Mouse (Mus musculus) forebrain, embryonic 16.5 days (tissue): ENCODE data around the gene Olfr173. TPM values are rescaled to one million over a fixed set of nuclear protein-coding genes. Genes with fewer than 3 reads are reported as not detected.

Experiments used
- ATAC-seq: fragments of 200-750 bp; cut with Nextera tagmentation; 2 replicates; pipeline ENCODE4 v1.8.0; 2017; ENCODE audit warnings: mild to moderate bottlenecking, moderate library complexity
- H3K27ac ChIP-seq: fragments of 300-500 bp; sonication (generic); 2 replicates; pipeline ENCODE4 v1.5.1; 2014; ENCODE audit warnings: low read length, control low read depth
- H3K27me3 ChIP-seq: fragments of 300-500 bp; sonication (generic); replicated peaks from 2 replicates; pipeline ENCODE4 v1.6.1; 2014; ENCODE audit warnings: low read length; ENCODE audit not compliant: control insufficient read depth, insufficient read depth
- H3K36me3 ChIP-seq: fragments of 300-500 bp; sonication (generic); 2 replicates; pipeline ENCODE4 v1.6.1; 2014; ENCODE audit not compliant: control insufficient read depth, insufficient read depth
- H3K4me1 ChIP-seq: fragments of 300-500 bp; sonication (generic); replicated peaks from 2 replicates; pipeline ENCODE4 v1.6.1; 2014; ENCODE audit warnings: low read length; ENCODE audit not compliant: control insufficient read depth, insufficient read depth
- H3K4me2 ChIP-seq: fragments of 300-500 bp; sonication (generic); 2 replicates; pipeline ENCODE4 v1.6.1; 2014; ENCODE audit warnings: mild to moderate bottlenecking, low read length, control low read depth
- H3K4me3 ChIP-seq: fragments of 300-500 bp; sonication (generic); replicated peaks from 2 replicates; pipeline ENCODE4 v1.5.1; 2014; ENCODE audit warnings: mild to moderate bottlenecking, low read length, control low read depth
- H3K9ac ChIP-seq: fragments of 300-500 bp; sonication (generic); replicated peaks from 2 replicates; pipeline ENCODE4 v1.6.1; 2014; ENCODE audit warnings: low read depth, low read length, control low read depth
- H3K9me3 ChIP-seq: fragments of 300-500 bp; sonication (generic); 2 replicates; pipeline ENCODE4 v1.6.1; 2016; ENCODE audit warnings: low read length; ENCODE audit not compliant: control insufficient read depth
- WGBS: fragments of 180-500 bp; shearing (Covaris S2); extraction: QIAGEN DNeasy Blood & Tissue Kit; methylation state at CpG from one replicate; pipeline ENCODE4 v1.1.7; 2014; 5-methylcytosine and 5-hydroxymethylcytosine counted together
- microRNA-seq: library from miRNA; unstranded; fragments of <30 nt; microRNA quantifications from one replicate; pipeline ENCODE4, GENCODE M21; 2017
- polyA plus RNA-seq: library from polyadenylated mRNA; unstranded; fragments of >200 nt; fragmentation: Nextera tagmentation; extraction: Ambion mirVana; gene quantifications from 2 replicates; pipeline ENCODE4 v1.2.1, GENCODE M21; 2015

Olfr173 gene
- not detected in 2 replicates for polyA plus RNA-seq

GRCm38 (mm10) chr16:58800168-58800567 is at the start of gene Olfr173:
Olfr173 (minus strand) TSS chr16:58800268.
- Histone ChIP-seq H3K9me3 (no peaks in the 10 kb centered on the region), H3K27ac (no peak within 1 kb of the TSS), H3K27me3 (no peaks in the 10 kb centered on the region), H3K36me3 (no peaks in the 10 kb centered on the region), H3K4me3 (no peak within 1 kb of the TSS), H3K9ac (no peak within 1 kb of the TSS), H3K4me2 (no peak within 1 kb of the TSS), H3K4me1 (no peaks in the 10 kb centered on the region)
- WGBS, result 73% methylated on average over 2 of the region's 2 CpGs
- no peak for ATAC-seq

GRCm38 (mm10) chr16:58826732-58827319 is 26.8 kb upstream of the Olfr173 start, which contains the start of gene Olfr175-ps1:
Olfr175-ps1 (minus strand) TSS chr16:58826782.
- Histone ChIP-seq H3K27me3 (no peaks in the 10 kb centered on the region), H3K9me3 (no peaks in the 10 kb centered on the region), H3K4me2 (no peak within 1 kb of the TSS), H3K4me3 (no peak within 1 kb of the TSS), H3K4me1 (no peaks in the 10 kb centered on the region), H3K36me3 (no peaks in the 10 kb centered on the region), H3K9ac (no peak within 1 kb of the TSS), H3K27ac (no peak within 1 kb of the TSS)
- WGBS, result 90% methylated on average over 1 of the region's 1 CpGs
- ATAC-seq, result no peak

- Histone ChIP-seq H3K9me3 (no peaks in the 10 kb centered on the region), H3K27me3 (no peaks in the 10 kb centered on the region), H3K27ac (no peak within 1 kb of the TSS), H3K4me2 (no peak within 1 kb of the TSS), H3K36me3 (no peaks in the 10 kb centered on the region), H3K9ac (no peak within 1 kb of the TSS), H3K4me1 (no peaks in the 10 kb centered on the region), H3K4me3 (no peak within 1 kb of the TSS)
- ATAC-seq, result no peak
- WGBS, result 83% methylated on average over 1 of the region's 1 CpGs
Measured at GRCm38 (mm10) chr16:58763076-58763475, 37.0 kb downstream of the Olfr173 start, which contains the start of gene Olfr172. Olfr172 (minus strand) TSS chr16:58763176.

- H3K9ac ChIP-seq, result no peak overlapping the region
Measured at GRCm38 (mm10) chr16:58756191-58756590, 43.9 kb downstream of the Olfr173 start.

GRCm38 (mm10) chr16:58751314-58751713 is 48.8 kb downstream of the Olfr173 start:
- Histone ChIP-seq H3K4me1 (no peaks in the 10 kb centered on the region), H3K36me3 (no peaks in the 10 kb centered on the region), H3K9me3 (no peaks in the 10 kb centered on the region), H3K27me3 (no peaks in the 10 kb centered on the region), H3K4me2 (no peak overlapping the region), H3K9ac (no peak overlapping the region), H3K27ac (no peak overlapping the region), H3K4me3 (no peak overlapping the region)
- ATAC-seq, result no peak
- WGBS, result 14% methylated on average over 1 of the region's 1 CpGs

More at GRCm38 (mm10) chr16:58756191-58756590, 43.9 kb downstream of the Olfr173 start:
- no peak for ATAC-seq
- H3K9me3 ChIP-seq, result no peaks in the 10 kb centered on the region
- H3K27ac ChIP-seq, result no peak overlapping the region
- H3K36me3 ChIP-seq, result no peaks in the 10 kb centered on the region
- no peaks in the 10 kb centered on the region for H3K27me3 ChIP-seq
- no peak overlapping the region for H3K4me3 ChIP-seq
- no peaks in the 10 kb centered on the region for H3K4me1 ChIP-seq
- no peak overlapping the region for H3K4me2 ChIP-seq

GRCm38 (mm10) chr16:58746715-58747114 is 53.4 kb downstream of the Olfr173 start:
- WGBS, result 71% methylated on average over 4 of the region's 4 CpGs
- H3K9ac ChIP-seq, result no peak overlapping the region

More at GRCm38 (mm10) chr16:58746715-58747114, 53.4 kb downstream of the Olfr173 start:
- no peaks in the 10 kb centered on the region for H3K27me3 ChIP-seq
- H3K36me3 ChIP-seq, result no peaks in the 10 kb centered on the region
- ATAC-seq, result no peak
- no peak overlapping the region for H3K27ac ChIP-seq
- H3K4me1 ChIP-seq, result no peaks in the 10 kb centered on the region
- no peak overlapping the region for H3K4me2 ChIP-seq
- no peak overlapping the region for H3K4me3 ChIP-seq
- no peaks in the 10 kb centered on the region for H3K9me3 ChIP-seq

Small RNAs within 50 kb of the gene (microRNA-seq; reads per million reads assigned to microRNA genes)
- gene Gm27564, result not detected

Other genes with a start within 250 kb of the Olfr173 start
- gene Gm813, start 183.3 kb downstream of the Olfr173 start, polyA plus RNA-seq, result not detected in 2 replicates
- not detected in 2 replicates for gene E330017A01Rik, start 161.5 kb downstream of the Olfr173 start, polyA plus RNA-seq
- 8.5 and 11.1 TPM in 2 replicates for gene Cpox, start 130.0 kb downstream of the Olfr173 start, polyA plus RNA-seq
- gene Gpr15, start 81.2 kb downstream of the Olfr173 start, polyA plus RNA-seq, result not detected in 2 replicates
- gene Cldnd1, start 72.4 kb downstream of the Olfr173 start, polyA plus RNA-seq, result 118 and 119 TPM in 2 replicates
- gene Olfr172, start 37.1 kb downstream of the Olfr173 start, polyA plus RNA-seq, result not detected in 2 replicates
- gene Olfr175-ps1, start 26.5 kb upstream of the Olfr173 start, polyA plus RNA-seq, result not detected in 2 replicates
- gene Olfr177, start 74.5 kb upstream of the Olfr173 start, polyA plus RNA-seq, result not detected in 2 replicates
- gene Olfr178, start 91.8 kb upstream of the Olfr173 start, polyA plus RNA-seq, result not detected in 2 replicates
- not detected in 2 replicates for gene Olfr181, start 128.5 kb upstream of the Olfr173 start, polyA plus RNA-seq
- not detected in 2 replicates for gene Olfr180, start 129.1 kb upstream of the Olfr173 start, polyA plus RNA-seq
- not detected in 2 replicates for gene Olfr183, start 195.1 kb upstream of the Olfr173 start, polyA plus RNA-seq
- not detected in 2 replicates for gene Olfr186, start 230.0 kb upstream of the Olfr173 start, polyA plus RNA-seq
- gene Olfr187, start 239.5 kb upstream of the Olfr173 start, polyA plus RNA-seq, result not detected in 2 replicates